Mouse (Mus musculus) heart, adult 11 months (tissue): ENCODE data around the gene Cdc42bpa.

Source experiments
- DNase-seq: peaks from one replicate; pipeline ENCODE4 v3.0.0; 2022

Gene Cdc42bpa

DNA sequence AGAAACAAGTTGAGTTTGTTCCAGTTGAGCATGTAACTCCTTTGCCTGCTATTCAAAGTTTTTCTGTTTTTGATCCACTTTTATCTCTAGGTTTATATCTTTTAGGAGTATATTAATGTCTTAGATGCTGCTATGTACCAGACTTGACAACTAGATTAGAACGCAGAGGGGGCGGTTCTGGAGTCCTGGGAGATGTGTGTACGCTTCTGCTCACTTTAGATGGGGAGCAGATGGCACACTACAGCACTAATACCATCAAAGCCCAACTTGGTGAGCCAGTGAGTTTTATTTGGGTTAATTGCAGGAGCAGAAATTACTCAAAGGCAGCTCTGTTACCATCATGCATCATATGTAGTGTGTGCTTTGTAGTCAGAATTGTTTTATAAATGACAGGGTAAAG is 77.2 kb downstream of the Cdc42bpa start:
- no peak for DNase-seq

- DNase-seq: no peak
These were observed 83.9 kb downstream of the Cdc42bpa start for GRCm38 (mm10) chr1:180044160-180044559.

DNA sequence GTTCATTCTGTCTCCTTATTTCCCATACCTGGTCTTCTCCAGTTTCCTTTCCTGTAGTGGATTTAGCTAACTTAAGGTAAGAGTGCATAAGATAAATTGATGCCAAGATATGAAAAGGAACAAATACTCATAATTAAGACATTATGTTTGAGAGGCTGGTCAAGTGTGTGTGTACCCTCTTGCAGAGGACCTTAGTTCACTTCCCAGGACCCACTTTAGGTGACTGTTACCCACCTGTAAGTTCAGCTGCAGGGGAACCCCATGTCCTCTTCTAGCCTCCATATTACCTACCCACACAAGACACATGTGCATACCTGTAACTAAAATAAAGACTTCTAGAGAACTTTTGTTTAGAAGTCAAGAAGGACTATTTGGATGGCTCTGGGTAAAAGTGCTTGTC is 84.9 kb downstream of the Cdc42bpa start:
- no peak for DNase-seq

- DNase-seq: no peak
These were observed 128.9 kb downstream of the Cdc42bpa start for GRCm38 (mm10) chr1:180089176-180089575.

GRCm38 (mm10) chr1:180098426-180098825 is 138.2 kb downstream of the Cdc42bpa start:
- DNase-seq: no peak

DNA sequence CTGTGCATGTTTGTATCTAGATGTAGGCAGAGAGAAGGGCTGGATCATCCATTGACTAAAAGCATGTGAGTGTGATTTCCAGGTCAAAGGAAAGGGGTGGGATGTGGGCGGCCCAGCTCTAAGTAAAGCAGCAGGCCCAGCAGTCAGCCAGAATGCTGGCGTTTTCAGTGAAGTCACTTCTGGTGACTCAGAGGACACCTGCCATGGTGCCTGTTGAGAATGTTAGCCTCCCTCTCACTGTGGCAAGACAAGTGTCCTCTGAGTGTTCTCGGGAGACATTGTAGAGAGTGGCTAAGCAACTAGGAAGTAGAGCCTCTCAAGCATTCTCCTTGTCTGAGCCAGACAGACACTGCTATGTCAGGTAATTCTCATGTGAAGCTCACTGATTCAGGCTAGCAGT is 144.3 kb downstream of the Cdc42bpa start:
- no peak for DNase-seq

- no peak for DNase-seq
These were observed 148.8 kb downstream of the Cdc42bpa start for GRCm38 (mm10) chr1:180109050-180109449.

- no peak for DNase-seq
These were observed 156.3 kb downstream of the Cdc42bpa start for GRCm38 (mm10) chr1:180116525-180116924.

- no peak for DNase-seq
These were observed 158.0 kb downstream of the Cdc42bpa start for GRCm38 (mm10) chr1:180118233-180118632.

DNA sequence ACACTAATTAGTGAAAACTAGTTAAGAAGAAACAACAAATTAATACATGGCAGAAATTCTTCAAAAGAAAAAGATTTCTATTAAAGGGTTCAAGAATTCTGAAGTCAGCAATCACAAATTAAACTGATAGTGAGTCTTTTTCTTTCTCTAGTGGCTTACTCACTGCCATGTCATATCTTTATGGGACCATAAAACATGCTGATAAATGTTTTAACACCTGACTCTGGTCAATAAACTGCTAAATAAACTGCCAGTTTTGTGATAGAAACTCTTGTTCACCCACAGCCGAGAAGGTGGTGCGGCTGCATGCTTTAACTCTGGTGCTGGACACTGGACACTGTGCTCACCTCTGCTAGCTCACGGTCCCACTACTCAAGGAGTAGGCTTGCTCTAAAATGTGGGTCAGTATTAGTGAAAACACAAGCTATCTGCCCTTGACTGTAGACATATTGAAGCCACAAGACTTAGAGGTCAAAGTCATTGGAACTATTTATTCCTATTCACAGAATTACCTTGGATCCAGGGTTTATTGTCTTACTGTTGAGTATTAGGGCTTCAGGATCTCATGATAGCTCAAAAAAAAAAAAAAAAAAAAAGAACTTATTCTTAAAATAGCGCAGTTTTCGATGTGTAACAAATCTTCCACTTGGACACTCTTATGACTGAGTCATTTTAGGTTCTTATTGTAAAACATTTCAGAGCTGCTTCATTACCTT is 168.0 kb downstream of the Cdc42bpa start:
- DNase-seq: no peak

DNA sequence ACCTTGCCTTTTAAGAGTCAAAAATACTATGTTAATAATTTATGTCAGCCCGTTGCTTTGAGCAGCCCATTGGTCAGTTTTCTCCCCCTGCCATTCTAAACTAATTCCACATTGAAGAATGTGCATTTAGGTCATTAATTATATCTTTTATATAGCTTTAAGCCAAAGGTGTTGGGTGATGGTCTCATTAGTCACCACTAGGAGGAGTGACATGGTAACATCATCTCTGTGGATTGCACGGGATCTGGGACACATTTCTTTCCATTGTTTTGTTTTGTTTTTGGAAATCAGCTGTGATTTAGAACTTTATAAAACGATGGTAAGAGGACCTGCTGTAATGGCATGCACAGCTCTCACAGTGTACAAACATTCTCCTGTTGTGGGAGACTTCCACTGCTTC is 171.1 kb downstream of the Cdc42bpa start:
- DNase-seq: no peak

GRCm38 (mm10) chr1:180132187-180132586 is 171.9 kb downstream of the Cdc42bpa start:
- DNase-seq: no peak

DNA sequence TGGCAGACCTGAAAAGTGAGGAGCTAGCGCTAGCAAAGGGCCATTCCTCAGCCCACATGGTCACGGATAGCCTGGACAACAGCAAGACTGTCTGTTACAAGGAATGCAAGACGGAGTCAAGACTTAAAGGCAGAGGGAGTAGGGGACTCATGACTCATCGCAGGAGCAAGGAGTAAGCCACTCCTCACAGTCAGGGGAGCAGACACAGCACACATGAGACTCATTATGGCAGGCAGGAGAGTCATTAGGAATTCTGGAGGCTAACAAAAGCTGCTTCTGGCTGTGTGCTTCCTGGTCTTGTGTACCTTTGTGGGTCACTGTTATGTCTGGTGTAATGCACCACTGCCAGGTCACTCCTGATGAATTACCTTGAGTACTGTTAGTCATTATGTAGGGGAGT is 178.9 kb downstream of the Cdc42bpa start:
- DNase-seq: peak; percentile 61

DNA sequence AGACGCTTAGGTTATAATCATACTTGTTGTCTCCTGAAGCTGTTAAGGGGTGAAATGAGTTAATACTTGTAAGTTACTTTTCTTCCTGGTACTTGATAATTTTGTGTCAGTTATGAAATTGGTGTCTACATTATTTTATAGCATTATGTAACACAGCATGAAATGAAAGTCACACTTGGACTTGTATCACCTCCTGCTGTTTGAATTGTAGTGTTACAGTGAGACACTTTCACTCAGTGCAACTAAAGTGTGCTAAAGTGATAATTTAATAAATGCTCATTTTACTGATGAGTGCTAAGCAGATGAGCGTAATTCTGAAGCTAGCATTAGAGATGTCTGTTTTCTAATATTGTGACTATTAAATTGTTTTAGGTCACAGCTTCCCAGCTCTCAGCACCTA is 180.7 kb downstream of the Cdc42bpa start:
- no peak for DNase-seq

DNA sequence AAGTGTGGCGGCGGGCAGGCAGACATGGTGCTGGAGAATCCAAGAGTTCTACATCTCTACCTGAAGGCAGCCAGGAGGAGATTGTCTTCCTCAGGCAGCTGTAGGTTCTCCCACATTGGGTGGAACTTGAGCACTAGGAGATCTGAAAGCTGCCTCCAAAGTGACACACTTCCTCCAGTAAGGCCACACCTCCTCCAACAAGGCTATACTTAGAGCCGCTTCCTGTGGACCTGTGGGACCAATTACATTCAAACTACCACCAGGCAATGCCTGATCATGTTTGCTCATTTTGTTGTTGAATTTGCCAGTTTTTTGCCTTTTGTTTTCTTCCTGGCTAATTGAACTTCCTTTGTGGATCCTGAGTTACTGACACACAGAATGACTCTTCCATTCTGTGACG is 187.8 kb downstream of the Cdc42bpa start:
- DNase-seq: no peak

DNA sequence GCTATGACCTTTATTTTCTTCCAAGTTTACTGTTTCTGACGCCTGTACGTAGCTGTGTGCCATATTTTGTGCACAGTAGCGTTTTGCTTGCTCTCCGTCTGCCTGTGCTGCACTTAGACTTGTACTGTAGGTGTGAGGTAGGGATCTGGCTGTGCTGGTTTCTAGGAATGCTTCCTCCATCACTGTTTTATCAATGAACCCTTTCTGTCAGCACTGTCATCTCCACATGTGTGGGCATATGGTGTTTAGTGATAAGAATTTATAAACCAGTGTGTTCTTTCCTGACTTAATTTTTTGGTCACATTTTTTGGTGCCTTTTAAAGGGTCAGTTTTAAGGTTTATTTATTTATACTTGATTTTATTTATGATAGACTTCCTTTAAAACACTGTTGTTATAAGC is 188.3 kb downstream of the Cdc42bpa start:
- DNase-seq: no peak

- peak; percentile 23 for DNase-seq
These were observed 190.9 kb downstream of the Cdc42bpa start for GRCm38 (mm10) chr1:180151191-180151590.

DNA sequence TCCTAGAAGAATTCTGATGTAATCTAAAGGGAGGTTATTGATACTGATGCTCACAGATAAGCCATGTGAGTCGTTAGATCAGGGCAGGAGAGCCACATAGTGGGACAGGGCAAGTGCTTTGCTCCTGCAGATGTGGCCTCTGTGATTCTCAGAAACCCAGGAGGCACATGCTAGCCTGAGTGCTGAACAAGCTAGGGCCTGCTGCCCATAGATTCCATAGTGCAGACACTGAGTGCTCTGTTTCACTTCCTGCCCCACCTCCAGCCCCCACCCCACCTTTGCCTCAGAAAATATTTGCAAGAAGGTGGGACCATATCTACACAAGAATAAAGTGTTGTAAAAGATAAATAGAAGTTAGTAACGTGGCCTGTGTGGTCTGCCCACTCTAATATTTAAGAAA is 198.4 kb downstream of the Cdc42bpa start:
- DNase-seq: peak; percentile 85

DNA sequence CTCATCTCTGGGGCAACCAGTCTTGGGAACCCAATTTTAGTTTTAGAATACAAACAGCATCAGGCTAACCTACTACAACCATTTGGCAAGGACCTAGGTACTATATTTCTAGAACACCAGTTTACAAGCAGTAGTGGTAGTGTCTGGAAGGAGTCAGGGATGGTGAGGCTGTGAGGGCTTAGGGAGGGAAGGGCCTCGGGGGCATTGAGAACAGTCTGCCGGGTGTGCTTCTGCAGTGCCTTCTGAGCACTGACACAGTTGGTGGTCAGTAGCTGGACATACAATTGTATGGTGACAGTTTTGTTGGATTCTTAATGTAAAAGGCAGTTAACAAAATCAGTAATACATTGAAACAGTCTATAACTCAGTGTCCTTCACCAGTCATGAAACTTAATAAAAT is 200.3 kb downstream of the Cdc42bpa start:
- DNase-seq: peak; percentile 37

- DNase-seq: peak; percentile 71
These were observed 200.9 kb downstream of the Cdc42bpa start for GRCm38 (mm10) chr1:180161160-180161559.

GRCm38 (mm10) chr1:180161566-180162355 is 201.5 kb downstream of the Cdc42bpa start:
- DNase-seq: peak; percentile 88

DNA sequence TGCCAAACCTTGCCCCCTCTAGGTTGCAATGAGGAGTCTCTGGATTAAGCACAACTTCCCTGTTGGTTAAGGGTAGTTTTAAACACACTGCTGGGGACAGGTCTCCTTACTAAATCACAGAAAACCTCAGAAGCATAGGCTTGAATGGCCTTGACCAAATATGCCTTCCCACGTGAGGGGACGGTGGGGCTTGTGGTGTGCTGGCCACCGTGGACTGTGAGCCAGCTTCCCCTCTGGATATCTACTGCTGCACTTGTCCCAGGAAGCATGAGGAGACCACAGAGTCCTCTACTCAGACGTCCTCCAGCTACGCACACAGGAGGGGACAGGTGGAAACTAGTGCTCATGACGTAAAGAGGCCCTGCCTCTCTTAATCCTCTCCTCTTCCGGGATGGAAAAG is 202.7 kb downstream of the Cdc42bpa start:
- peak; percentile 79 for DNase-seq

DNA sequence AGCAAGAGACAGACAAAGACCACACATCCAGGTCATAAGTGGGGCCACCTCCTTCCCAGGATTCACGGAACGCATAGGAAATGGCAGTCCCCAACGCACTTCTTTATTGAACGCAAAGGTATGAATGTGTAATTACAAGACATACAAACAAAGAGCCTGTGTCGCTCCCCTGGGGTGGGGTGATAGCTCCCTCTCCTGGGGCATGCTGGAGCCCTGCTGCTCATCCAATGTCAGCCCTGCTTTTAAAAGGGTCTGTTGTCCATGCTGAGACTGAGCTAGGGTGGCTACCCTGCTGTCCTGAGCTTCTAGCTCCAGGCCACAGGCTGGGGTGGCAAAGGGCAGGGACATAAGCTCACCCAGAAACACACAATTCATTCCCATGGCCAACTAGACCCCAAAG is 206.3 kb downstream of the Cdc42bpa start:
- DNase-seq: peak; percentile 85

- DNase-seq: peak; percentile 94
These were observed 208.0 kb downstream of the Cdc42bpa start for GRCm38 (mm10) chr1:180168294-180168693.
